Mouse (Mus musculus) thymus, adult 2 months (tissue): ENCODE data around the gene Fosl1.
"Not testable (repeated sequence)": the region's sequence is repeated elsewhere in the genome, so short reads cannot be mapped to it uniquely, and the experiment has no call there.

Experiments
- CTCF ChIP-seq: fragments of 200-500 bp; IDR thresholded peaks from 2 replicates; pipeline ENCODE4 v1.5.1; 2012; ENCODE audit warnings: mild to moderate bottlenecking, control low read depth, low read length, moderate library complexity, borderline replicate concordance; ENCODE audit not compliant: control insufficient read depth, poor library complexity, insufficient read depth; ENCODE audit errors: extremely low read depth
- POLR2A ChIP-seq: fragments of 200-500 bp; IDR thresholded peaks from 2 replicates; pipeline ENCODE4 v1.6.1; 2012; ENCODE audit warnings: mild to moderate bottlenecking, low read length, control low read depth, moderate library complexity; ENCODE audit not compliant: control insufficient read depth, poor library complexity, insufficient read depth; ENCODE audit errors: extremely low read depth

DNA sequence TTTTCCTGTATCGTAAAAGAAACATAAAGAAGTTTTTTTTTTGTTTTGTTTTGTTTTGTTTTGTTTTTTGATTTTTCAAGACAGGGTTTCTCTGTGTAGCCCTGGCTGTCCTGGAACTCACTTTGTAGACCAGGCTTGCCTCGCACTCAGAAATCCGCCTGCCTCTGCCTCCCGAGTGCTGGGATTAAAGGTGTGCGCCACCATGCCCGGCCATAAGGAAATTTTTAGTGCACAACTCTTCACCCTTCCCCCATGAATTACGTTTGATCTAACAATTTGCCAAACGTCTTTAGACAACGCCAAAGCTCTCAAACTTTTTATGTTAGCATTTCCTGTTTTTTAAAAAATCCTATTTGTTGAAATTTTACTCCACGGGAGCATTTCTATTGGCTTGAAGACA lies 42.4 kb downstream of the Fosl1 start:
- TF ChIP-seq CTCF, POLR2A: not testable (repeated sequence)
